Mouse (Mus musculus) hindbrain, embryonic 12.5 days (tissue): Measurements from ENCODE around the gene Dab2. TPM values are rescaled to one million over a fixed set of nuclear protein-coding genes. Genes with fewer than 3 reads are reported as not detected.

ENCODE experiments used
- ATAC-seq: fragments of 200-750 bp; cut with Nextera tagmentation; 2 replicates; pipeline ENCODE4 v1.8.0; 2017; ENCODE audit warnings: moderate TSS enrichment; ENCODE audit not compliant: low FRiP score
- H3K27ac ChIP-seq: fragments of 300-500 bp; sonication (generic); 2 replicates; pipeline ENCODE4 v1.5.1; 2016; ENCODE audit warnings: mild to moderate bottlenecking
- H3K27me3 ChIP-seq: fragments of 300-500 bp; sonication (generic); 2 replicates; pipeline ENCODE4 v1.6.1; 2016; ENCODE audit warnings: mild to moderate bottlenecking
- H3K36me3 ChIP-seq: fragments of 300-500 bp; sonication (generic); 2 replicates; pipeline ENCODE4 v1.6.1; 2016; ENCODE audit warnings: mild to moderate bottlenecking
- H3K4me1 ChIP-seq: fragments of 300-500 bp; sonication (generic); 2 replicates; pipeline ENCODE4 v1.6.1; 2016
- H3K4me2 ChIP-seq: fragments of 300-500 bp; sonication (generic); replicated peaks from 2 replicates; pipeline ENCODE4 v1.6.1; 2016; ENCODE audit warnings: mild to moderate bottlenecking
- H3K4me3 ChIP-seq: fragments of 300-500 bp; sonication (generic); 2 replicates; pipeline ENCODE4 v1.5.1; 2016; ENCODE audit warnings: mild to moderate bottlenecking
- H3K9ac ChIP-seq: fragments of 300-500 bp; sonication (generic); 2 replicates; pipeline ENCODE4 v1.6.1; 2016; ENCODE audit warnings: mild to moderate bottlenecking, moderate library complexity
- H3K9me3 ChIP-seq: fragments of 300-500 bp; sonication (generic); replicated peaks from 2 replicates; pipeline ENCODE4 v1.6.1; 2016; ENCODE audit warnings: mild to moderate bottlenecking
- WGBS: fragments of 180-500 bp; shearing (Covaris S2); methylation state at CpG from one replicate; pipeline ENCODE4 v1.1.7; 2016; 5-methylcytosine and 5-hydroxymethylcytosine counted together
- polyA plus RNA-seq: library from polyadenylated mRNA; unstranded; fragments of >200 nt; fragmentation: Nextera tagmentation; extraction: Ambion mirVana; gene quantifications from 2 replicates; pipeline ENCODE4 v1.2.1, GENCODE M21; 2016

Gene Dab2
- polyA plus RNA-seq, 1 experiment from 2014 or later = 63.5 TPM

GRCm38 (mm10) chr15:6445135-6445534, 145.5 kb downstream of the Dab2 start, which contains the start of gene C9:
TSS of gene C9 (plus strand) at chr15:6445327.
- ATAC-seq = no peak
- no peak within 1 kb of the TSS for H3K27ac ChIP-seq
- WGBS = 68% methylated on average over 2 of the region's 2 CpGs
- H3K36me3 ChIP-seq = no peaks in the 10 kb centered on the region
- no peaks in the 10 kb centered on the region for H3K27me3 ChIP-seq
- peaks cover 4% of the 10 kb centered on the region; the same call in 1 of the 2 replicates for H3K4me1 ChIP-seq
- H3K4me2 ChIP-seq = no peak within 1 kb of the TSS
- H3K9me3 ChIP-seq = no peaks in the 10 kb centered on the region
- no peak within 1 kb of the TSS for H3K4me3 ChIP-seq
- no peak within 1 kb of the TSS for H3K9ac ChIP-seq

- Histone ChIP-seq H3K4me2 (no peak overlapping the region), H3K27ac (no peak overlapping the region), H3K4me1 (peaks cover 4% of the 10 kb centered on the region; the same call in 1 of the 2 replicates), H3K9ac (no peak overlapping the region), H3K27me3 (no peaks in the 10 kb centered on the region), H3K36me3 (no peaks in the 10 kb centered on the region), H3K9me3 (no peaks in the 10 kb centered on the region), H3K4me3 (no peak overlapping the region)
- ATAC-seq = no peak
- WGBS = 82% methylated on average over 1 of the region's 1 CpGs
Measured at GRCm38 (mm10) chr15:6446181-6446580, 146.6 kb downstream of the Dab2 start.

- no peak for ATAC-seq
- Histone ChIP-seq H3K27me3 (no peaks in the 10 kb centered on the region), H3K4me1 (peaks cover 4% of the 10 kb centered on the region; the same call in 1 of the 2 replicates), H3K4me2 (no peak overlapping the region), H3K4me3 (no peak overlapping the region), H3K36me3 (no peaks in the 10 kb centered on the region), H3K9ac (no peak overlapping the region), H3K9me3 (no peaks in the 10 kb centered on the region), H3K27ac (no peak overlapping the region)
- 49% methylated on average over 9 of the region's 9 CpGs for WGBS
Measured at GRCm38 (mm10) chr15:6448892-6449291, 149.3 kb downstream of the Dab2 start.

- Histone ChIP-seq H3K36me3 (no peaks in the 10 kb centered on the region), H3K27ac (no peak overlapping the region), H3K4me3 (no peak overlapping the region), H3K27me3 (no peaks in the 10 kb centered on the region), H3K4me1 (no peaks in the 10 kb centered on the region), H3K9ac (no peak overlapping the region), H3K9me3 (no peaks in the 10 kb centered on the region), H3K4me2 (no peak overlapping the region)
- 56% methylated on average over 2 of the region's 2 CpGs for WGBS
- ATAC-seq = no peak
Measured at GRCm38 (mm10) chr15:6454461-6454860, 154.9 kb downstream of the Dab2 start.

GRCm38 (mm10) chr15:6461381-6461780, 161.8 kb downstream of the Dab2 start:
- Histone ChIP-seq H3K9ac (no peak overlapping the region), H3K9me3 (no peaks in the 10 kb centered on the region), H3K27me3 (no peaks in the 10 kb centered on the region), H3K4me2 (no peak overlapping the region), H3K4me1 (no peaks in the 10 kb centered on the region), H3K4me3 (no peak overlapping the region), H3K36me3 (no peaks in the 10 kb centered on the region), H3K27ac (no peak overlapping the region)
- ATAC-seq = no peak
- WGBS = 78% methylated on average over 8 of the region's 8 CpGs

GRCm38 (mm10) chr15:6463361-6463923, 163.9 kb downstream of the Dab2 start:
- Histone ChIP-seq H3K9ac (no peak overlapping the region), H3K4me2 (no peak overlapping the region), H3K4me1 (no peaks in the 10 kb centered on the region), H3K27ac (no peak overlapping the region), H3K36me3 (no peaks in the 10 kb centered on the region), H3K9me3 (no peaks in the 10 kb centered on the region), H3K27me3 (no peaks in the 10 kb centered on the region), H3K4me3 (no peak overlapping the region)
- ATAC-seq = no peak
- WGBS = 77% methylated on average over 3 of the region's 3 CpGs

GRCm38 (mm10) chr15:6466995-6467394, 167.4 kb downstream of the Dab2 start:
- H3K27ac ChIP-seq = no peak overlapping the region
- no peak overlapping the region for H3K4me2 ChIP-seq
- no peak overlapping the region for H3K9ac ChIP-seq
- no peaks in the 10 kb centered on the region for H3K9me3 ChIP-seq
- 67% methylated on average over 10 of the region's 10 CpGs for WGBS
- no peak overlapping the region for H3K4me3 ChIP-seq
- no peaks in the 10 kb centered on the region for H3K4me1 ChIP-seq
- H3K36me3 ChIP-seq = no peaks in the 10 kb centered on the region
- ATAC-seq = no peak
- no peaks in the 10 kb centered on the region for H3K27me3 ChIP-seq

GRCm38 (mm10) chr15:6468845-6469244, 169.3 kb downstream of the Dab2 start:
- no peaks in the 10 kb centered on the region for H3K9me3 ChIP-seq
- WGBS = 94% methylated on average over 1 of the region's 1 CpGs
- H3K4me2 ChIP-seq = no peak overlapping the region
- no peak overlapping the region for H3K4me3 ChIP-seq
- no peaks in the 10 kb centered on the region for H3K27me3 ChIP-seq
- ATAC-seq = no peak
- H3K4me1 ChIP-seq = no peaks in the 10 kb centered on the region
- H3K9ac ChIP-seq = no peak overlapping the region
- H3K36me3 ChIP-seq = no peaks in the 10 kb centered on the region
- H3K27ac ChIP-seq = no peak overlapping the region

GRCm38 (mm10) chr15:6469384-6469783, 169.8 kb downstream of the Dab2 start:
- Histone ChIP-seq H3K9me3 (no peaks in the 10 kb centered on the region), H3K27ac (no peak overlapping the region), H3K9ac (no peak overlapping the region), H3K4me1 (no peaks in the 10 kb centered on the region), H3K4me3 (no peak overlapping the region), H3K36me3 (no peaks in the 10 kb centered on the region), H3K4me2 (no peak overlapping the region), H3K27me3 (no peaks in the 10 kb centered on the region)
- 93% methylated on average over 3 of the region's 3 CpGs for WGBS
- ATAC-seq = no peak

- no peak overlapping the region for H3K9ac ChIP-seq
- WGBS = 76% methylated on average over 3 of the region's 3 CpGs
- H3K27me3 ChIP-seq = no peaks in the 10 kb centered on the region
- H3K4me3 ChIP-seq = no peak overlapping the region
- no peaks in the 10 kb centered on the region for H3K4me1 ChIP-seq
- H3K9me3 ChIP-seq = no peaks in the 10 kb centered on the region
- H3K27ac ChIP-seq = no peak overlapping the region
- ATAC-seq = no peak
- H3K4me2 ChIP-seq = no peak overlapping the region
- no peaks in the 10 kb centered on the region for H3K36me3 ChIP-seq
Measured at GRCm38 (mm10) chr15:6483561-6483960, 184.0 kb downstream of the Dab2 start.

Other genes starting within 250 kb of the Dab2 start
- gene C9, start 145.5 kb downstream of the Dab2 start, polyA plus RNA-seq = not detected in 2 replicates
- gene Fyb, start 223.1 kb downstream of the Dab2 start, polyA plus RNA-seq = 4.8 and 5.5 TPM in 2 replicates